Mouse (Mus musculus): ENCODE results near the gene Hivep3.

GRCm38 (mm10) chr4:119922945-119923344 lies 189.4 kb downstream of the Hivep3 start:
- TF ChIP-seq CTCF (IDR thresholded peaks at IDR 0.05; ENCODE audit: borderline replicate concordance, extremely low read depth, insufficient read depth, insufficient read length) (no peak), POLR2A (IDR thresholded peaks at IDR 0.05; ENCODE audit: borderline replicate concordance, extremely low read depth, insufficient read depth, insufficient read length, poor library complexity, severe bottlenecking) (no peak)
